Mouse (Mus musculus): ENCODE results near the gene Fgf18.
A peak's percentile ranks its signal among the peaks of the same experiment; 100 is the strongest.

Fgf18 gene

GRCm38 (mm10) chr11:33147171-33147571, at the start of gene Fgf18:
Fgf18 (minus strand) TSS chr11:33147400.
- no peak for DNase-seq (ENCODE audit: low read depth)

- DNase-seq (ENCODE audit: low read depth), result no peak
Observed at GRCm38 (mm10) chr11:33196447-33197132, 49.4 kb upstream of the Fgf18 start.

GRCm38 (mm10) chr11:33195531-33196446, 48.6 kb upstream of the Fgf18 start:
- no peak for DNase-seq (ENCODE audit: low read depth)

DNA sequence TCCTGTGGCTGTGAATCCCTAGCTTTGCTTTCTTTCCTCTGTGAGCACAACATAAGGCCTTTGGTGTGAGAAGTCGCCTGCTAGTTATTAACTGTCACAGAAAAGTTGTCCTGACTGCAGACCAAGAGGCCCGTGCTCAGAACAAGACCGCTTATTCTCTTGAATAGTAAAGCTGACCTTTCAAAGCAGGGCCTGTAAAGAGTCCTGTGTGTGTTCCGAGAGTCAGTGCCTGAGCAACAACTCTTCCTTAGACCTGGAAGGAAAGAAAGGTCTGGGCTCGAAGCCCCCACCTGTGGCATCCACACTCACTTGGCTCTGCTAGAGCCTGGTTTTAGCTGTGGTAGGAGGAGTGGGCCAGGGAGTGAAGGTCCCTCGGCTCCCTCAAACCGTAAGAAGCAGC, 47.9 kb upstream of the Fgf18 start:
- no peak for DNase-seq (ENCODE audit: low read depth)

GRCm38 (mm10) chr11:33193695-33194094, 46.5 kb upstream of the Fgf18 start:
- DNase-seq (ENCODE audit: low read depth), result no peak

- no peak for DNase-seq (ENCODE audit: low read depth)
Observed at GRCm38 (mm10) chr11:33181804-33182203, 34.6 kb upstream of the Fgf18 start.

DNA sequence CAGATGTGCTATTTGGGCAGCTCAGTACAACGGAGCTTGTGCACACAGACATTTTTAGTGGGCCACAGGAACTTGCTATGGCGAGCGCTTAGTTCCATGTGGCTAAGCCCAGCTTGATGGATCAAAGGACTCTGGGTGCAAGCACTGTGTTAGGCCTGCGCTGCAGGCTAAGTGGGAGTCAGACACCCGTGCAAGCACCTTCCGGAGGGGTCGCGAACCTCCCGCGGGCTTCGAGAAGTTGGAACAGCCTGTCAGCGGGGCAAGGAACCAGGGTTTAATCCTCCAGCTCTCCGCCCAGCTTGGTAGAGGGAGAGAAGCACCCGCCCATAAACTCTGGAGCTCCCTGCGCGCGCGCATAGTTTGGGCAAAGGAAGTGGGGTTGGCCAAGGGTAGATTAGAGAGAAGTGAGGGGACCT, 33.5 kb upstream of the Fgf18 start:
- no peak for DNase-seq (ENCODE audit: low read depth)

GRCm38 (mm10) chr11:33179802-33180201, 32.6 kb upstream of the Fgf18 start:
- DNase-seq (ENCODE audit: low read depth), result no peak

DNA sequence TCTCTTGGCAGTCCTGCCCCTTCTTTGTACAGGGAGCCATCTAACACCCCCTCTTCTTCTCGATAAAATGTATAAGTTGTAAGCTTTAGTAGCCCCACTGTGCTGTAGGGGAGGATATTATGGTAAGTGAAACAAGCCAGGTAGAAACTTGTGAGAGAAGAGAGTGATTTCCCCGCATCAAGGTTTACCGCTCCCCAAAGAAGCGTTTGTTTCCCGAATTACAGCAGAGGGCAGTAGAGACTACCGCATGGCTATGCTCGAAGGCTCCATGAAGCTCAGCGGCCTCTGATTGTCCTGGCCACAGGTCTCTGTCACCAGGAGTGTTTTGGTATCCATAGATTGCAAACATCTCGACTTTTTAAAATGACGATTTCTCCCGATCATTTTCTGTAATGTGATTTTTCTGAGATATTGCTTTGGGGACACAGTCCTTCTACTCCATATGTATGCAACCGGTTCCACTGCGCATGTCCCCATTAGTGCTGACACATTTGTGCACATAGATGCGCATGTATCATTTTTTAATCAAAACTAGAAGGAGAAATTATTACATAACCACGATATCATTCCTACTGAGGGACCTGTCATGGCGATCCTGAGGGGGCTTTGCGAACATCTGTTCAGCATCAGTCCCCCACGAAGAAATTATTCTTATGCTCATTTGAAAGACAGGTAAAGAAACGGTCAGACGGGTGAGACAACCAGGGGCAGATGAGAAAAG, 29.5 kb upstream of the Fgf18 start:
- DNase-seq (ENCODE audit: low read depth), result no peak

DNA sequence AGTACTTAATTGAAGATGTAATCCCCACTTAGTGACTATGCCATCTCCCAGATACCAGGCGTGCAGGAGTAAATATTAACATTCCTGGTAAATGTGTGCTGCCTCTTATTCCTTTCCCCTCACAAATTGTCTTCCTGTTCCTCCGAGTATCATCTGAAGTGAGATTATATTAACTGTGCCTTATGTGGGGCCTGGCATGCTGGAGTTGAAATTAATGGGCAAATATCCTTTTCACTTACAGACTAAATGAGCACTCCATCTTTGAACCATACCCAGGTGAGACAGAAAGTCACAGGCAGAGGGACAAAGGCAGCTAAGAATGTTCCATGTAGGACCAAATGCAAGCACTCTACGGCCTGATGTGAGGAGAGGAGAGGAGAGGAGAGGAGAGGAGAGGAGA, 28.6 kb upstream of the Fgf18 start:
- DNase-seq (ENCODE audit: low read depth), result no peak

- DNase-seq (ENCODE audit: low read depth), result no peak
Observed at GRCm38 (mm10) chr11:33170489-33170888, 23.3 kb upstream of the Fgf18 start.

DNA sequence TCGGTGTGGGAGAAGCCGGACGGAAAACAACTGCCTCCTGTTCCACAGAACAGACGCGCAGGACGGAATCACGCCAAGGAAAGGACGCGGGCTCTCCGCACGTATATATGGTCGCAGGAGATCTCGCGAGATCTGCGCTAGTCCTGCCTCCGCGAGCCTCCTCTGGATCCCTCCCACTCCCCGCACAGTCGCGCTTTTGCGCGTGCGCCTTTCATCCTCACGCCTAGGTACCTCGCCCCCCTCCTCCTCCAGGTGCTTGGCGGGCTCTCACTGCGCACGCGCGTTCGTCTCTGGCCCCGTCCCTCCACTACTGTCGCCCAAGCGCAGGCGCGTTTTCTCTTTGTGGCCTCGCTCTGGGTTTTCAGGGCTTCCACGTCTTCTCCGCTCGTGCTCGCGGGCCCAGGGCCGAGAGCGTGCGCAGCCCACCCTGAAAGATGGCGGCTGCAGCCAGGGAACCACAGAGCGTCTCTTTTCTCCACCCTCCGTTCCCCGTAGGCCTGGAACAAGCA, 15.9 kb upstream of the Fgf18 start, which contains the start of gene Npm1:
Gene Npm1, minus strand, starts transcription at position 209 of the 509 bp plus-strand sequence.
- DNase-seq (ENCODE audit: low read depth), result peak; percentile 97

GRCm38 (mm10) chr11:33162211-33162997, 15.2 kb upstream of the Fgf18 start:
- DNase-seq (ENCODE audit: low read depth), result no peak

DNA sequence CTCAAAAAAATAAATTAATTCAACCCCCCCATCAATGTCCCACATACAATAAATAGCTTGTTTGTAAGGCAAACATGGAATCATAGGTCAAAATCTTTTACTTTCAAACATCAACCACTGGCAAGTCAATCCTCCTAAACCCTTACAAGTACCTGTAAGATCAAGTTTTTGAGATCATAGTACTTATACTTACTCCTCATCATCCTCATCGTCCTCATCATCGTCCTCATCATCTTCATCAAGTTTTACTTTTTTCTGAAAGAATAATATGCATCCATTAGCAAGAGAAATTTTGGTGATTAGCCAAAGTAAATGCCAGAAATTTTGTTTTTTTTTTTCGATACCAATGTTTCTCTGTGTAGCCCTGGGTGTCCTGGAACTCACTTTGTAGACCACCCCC, 12.5 kb upstream of the Fgf18 start:
- no peak for DNase-seq (ENCODE audit: low read depth)

- DNase-seq (ENCODE audit: low read depth), result no peak
Observed at GRCm38 (mm10) chr11:33157453-33158196, 10.4 kb upstream of the Fgf18 start.

DNA sequence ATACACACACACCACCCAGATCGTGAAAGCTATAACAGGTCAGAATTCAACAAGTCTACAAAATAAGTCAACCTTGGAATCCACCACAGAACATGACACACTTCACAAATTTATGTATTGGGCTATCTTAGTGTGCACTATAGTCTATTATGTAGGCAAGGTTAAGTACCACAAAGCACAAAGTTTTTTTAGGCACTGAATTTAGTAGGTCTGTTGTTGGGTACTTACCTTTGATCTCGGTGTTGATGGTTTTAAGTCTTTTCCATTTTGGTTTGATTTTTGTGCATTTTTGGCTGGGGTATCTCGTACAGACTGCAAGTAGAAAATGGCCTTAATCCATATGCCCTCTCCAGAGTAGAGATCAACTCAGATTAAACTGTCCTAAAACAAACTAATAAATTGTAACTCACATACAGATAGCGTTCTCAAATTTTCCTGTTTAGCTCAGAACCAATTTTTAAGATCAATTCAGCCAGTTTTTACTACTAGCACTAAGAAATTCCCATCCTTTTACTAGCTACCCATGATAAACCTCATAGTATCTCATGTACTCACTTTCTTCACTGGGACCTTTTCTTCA, 9.3 kb upstream of the Fgf18 start:
- no peak for DNase-seq (ENCODE audit: low read depth)

GRCm38 (mm10) chr11:33154459-33154858, 7.3 kb upstream of the Fgf18 start:
- no peak for DNase-seq (ENCODE audit: low read depth)

GRCm38 (mm10) chr11:33152997-33153396, 5.8 kb upstream of the Fgf18 start:
- no peak for DNase-seq (ENCODE audit: low read depth)

- DNase-seq (ENCODE audit: low read depth), result no peak
Observed at GRCm38 (mm10) chr11:33151780-33152145, 4.6 kb upstream of the Fgf18 start.

GRCm38 (mm10) chr11:33151128-33151779, 4.1 kb upstream of the Fgf18 start:
- no peak for DNase-seq (ENCODE audit: low read depth)
